Mouse (Mus musculus): ENCODE data around the gene Filip1. TPM values are rescaled to one million over a fixed set of nuclear protein-coding genes. Genes with fewer than 3 reads are reported as not detected.

The Filip1 gene
- polyA plus RNA-seq, 2 experiments = 4.9 to 6.0 TPM

DNA sequence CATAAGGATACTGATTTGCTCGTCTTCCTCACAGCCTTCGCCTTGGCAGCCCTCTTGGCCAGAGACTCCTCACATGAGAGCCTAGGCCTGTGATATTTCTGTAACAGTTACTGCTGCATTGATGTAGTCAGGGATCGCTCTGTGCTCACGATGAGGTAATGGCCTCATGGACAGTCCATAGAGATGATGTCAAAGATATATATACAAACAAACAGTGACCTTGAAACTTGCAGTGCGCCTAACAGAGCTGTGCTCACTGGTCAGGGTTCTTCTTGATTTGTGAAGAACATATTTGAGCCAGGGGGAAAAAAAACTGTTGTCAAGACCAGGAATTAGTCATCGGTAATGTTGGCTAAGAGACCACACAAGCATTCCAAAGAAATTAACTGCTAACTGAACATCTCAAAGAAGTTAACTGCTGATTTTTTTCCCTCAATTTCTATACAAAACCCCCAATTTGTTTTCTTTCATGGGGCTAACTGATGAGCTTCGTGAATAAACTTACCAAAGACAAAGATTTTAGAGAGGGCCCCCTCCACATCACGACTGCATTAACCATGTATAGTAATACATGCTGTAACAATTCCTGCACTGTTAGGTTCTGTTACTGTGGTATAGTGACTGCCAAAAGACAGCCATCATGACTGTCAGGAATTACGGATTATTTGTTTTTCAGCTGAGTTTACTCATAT, 86.0 kb downstream of the Filip1 start:
- WGBS = 78% methylated on average over 9 of the region's 9 CpGs
- ATAC-seq (ENCODE audit: low FRiP score, low read depth) (no peak), DNase-seq (ENCODE audit: low spot score) (no peak)
- no peaks in the 10 kb centered on the region for H3K36me3 ChIP-seq (ENCODE audit: control insufficient read depth, insufficient read depth, low read length)
- H3K9ac ChIP-seq (ENCODE audit: low read depth, low read length, severe bottlenecking) = no peak overlapping the region
- H3K27me3 ChIP-seq (ENCODE audit: control insufficient read depth, insufficient read depth, low read length) = no peaks in the 10 kb centered on the region
- no peak overlapping the region for H3K4me3 ChIP-seq (replicated peaks; ENCODE audit: low read length)
- H3K27ac ChIP-seq (replicated peaks; ENCODE audit: low read depth, low read length) = no peak overlapping the region
- TF ChIP-seq POLR2A (IDR thresholded peaks at IDR 0.05; ENCODE audit: borderline replicate concordance, extremely low read depth, insufficient read depth, insufficient read length) = no peak
- H3K4me1 ChIP-seq (ENCODE audit: control insufficient read depth, insufficient read depth, low read length) = peaks cover 9% of the 10 kb centered on the region
- no peaks in the 10 kb centered on the region for H3K9me3 ChIP-seq (ENCODE audit: control insufficient read depth, low read length)
- no peak overlapping the region for H3K4me2 ChIP-seq (replicated peaks; ENCODE audit: low read depth, low read length, severe bottlenecking)

DNA sequence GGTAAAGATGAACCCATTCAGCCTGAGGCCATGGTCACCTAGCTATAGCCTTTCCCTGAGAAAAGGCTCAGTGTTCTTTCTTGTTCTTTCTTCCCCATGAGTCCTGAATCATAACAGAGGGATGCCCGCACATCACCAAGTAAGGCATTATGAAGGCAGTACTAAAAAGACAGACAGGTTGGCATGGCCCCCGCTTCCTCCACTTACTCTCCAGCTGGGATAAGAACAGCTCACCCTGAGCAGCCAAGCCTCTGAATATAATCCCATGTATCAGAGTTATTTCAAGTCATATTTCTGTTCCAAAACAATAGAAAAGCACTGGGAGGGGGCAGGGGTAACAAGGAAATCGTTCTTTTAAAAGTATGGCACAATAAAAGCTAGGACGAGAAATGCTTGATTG, 86.7 kb downstream of the Filip1 start:
- no peak for DNase-seq (ENCODE audit: low spot score)
- H3K27me3 ChIP-seq (ENCODE audit: control insufficient read depth, insufficient read depth, low read length) = no peaks in the 10 kb centered on the region
- no peak for TF ChIP-seq POLR2A (IDR thresholded peaks at IDR 0.05; ENCODE audit: borderline replicate concordance, extremely low read depth, insufficient read depth, insufficient read length)
- H3K4me2 ChIP-seq (replicated peaks; ENCODE audit: low read depth, low read length, severe bottlenecking) = no peak overlapping the region
- H3K4me3 ChIP-seq (replicated peaks; ENCODE audit: low read length) = no peak overlapping the region
- no peak for ATAC-seq (ENCODE audit: low FRiP score, low read depth)
- 70% methylated on average over 4 of the region's 4 CpGs for WGBS
- no peak overlapping the region for H3K27ac ChIP-seq (replicated peaks; ENCODE audit: low read depth, low read length)
- no peaks in the 10 kb centered on the region for H3K36me3 ChIP-seq (ENCODE audit: control insufficient read depth, insufficient read depth, low read length)
- H3K9me3 ChIP-seq (ENCODE audit: control insufficient read depth, low read length) = no peaks in the 10 kb centered on the region
- H3K9ac ChIP-seq (ENCODE audit: low read depth, low read length, severe bottlenecking) = no peak overlapping the region
- peaks cover 10% of the 10 kb centered on the region for H3K4me1 ChIP-seq (ENCODE audit: control insufficient read depth, insufficient read depth, low read length)

DNA sequence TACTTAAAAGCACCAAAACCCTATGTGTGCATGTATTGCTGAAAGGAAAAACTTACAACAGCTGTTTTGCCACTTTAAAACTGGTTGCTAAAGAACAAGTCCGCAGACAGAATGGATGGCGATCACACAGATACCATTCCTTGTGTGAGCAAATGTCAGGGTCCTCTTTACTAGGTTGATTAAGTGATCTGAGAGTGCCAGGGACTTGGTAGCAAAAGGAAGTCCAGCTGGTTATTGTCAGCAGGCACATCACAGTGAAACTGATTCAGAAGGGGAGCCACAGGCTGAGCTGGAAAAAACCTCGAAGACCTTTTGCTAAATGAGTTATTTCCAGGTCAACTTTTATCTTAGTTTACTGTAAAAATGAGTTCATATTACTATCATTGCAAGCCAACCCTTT, 89.4 kb downstream of the Filip1 start:
- no peak for TF ChIP-seq POLR2A (IDR thresholded peaks at IDR 0.05; ENCODE audit: borderline replicate concordance, extremely low read depth, insufficient read depth, insufficient read length)
- Histone ChIP-seq H3K4me3 (replicated peaks; ENCODE audit: low read length) (no peak overlapping the region), H3K9ac (ENCODE audit: low read depth, low read length, severe bottlenecking) (no peak overlapping the region), H3K27ac (replicated peaks; ENCODE audit: low read depth, low read length) (no peak overlapping the region), H3K4me1 (ENCODE audit: control insufficient read depth, insufficient read depth, low read length) (peaks cover 16% of the 10 kb centered on the region), H3K27me3 (ENCODE audit: control insufficient read depth, insufficient read depth, low read length) (no peaks in the 10 kb centered on the region), H3K4me2 (replicated peaks; ENCODE audit: low read depth, low read length, severe bottlenecking) (no peak overlapping the region), H3K36me3 (ENCODE audit: control insufficient read depth, insufficient read depth, low read length) (no peaks in the 10 kb centered on the region), H3K9me3 (ENCODE audit: control insufficient read depth, low read length) (no peaks in the 10 kb centered on the region)
- WGBS = 63% methylated on average over 3 of the region's 3 CpGs
- no peak for ATAC-seq (ENCODE audit: low FRiP score, low read depth)
- DNase-seq (ENCODE audit: low spot score) = no peak

DNA sequence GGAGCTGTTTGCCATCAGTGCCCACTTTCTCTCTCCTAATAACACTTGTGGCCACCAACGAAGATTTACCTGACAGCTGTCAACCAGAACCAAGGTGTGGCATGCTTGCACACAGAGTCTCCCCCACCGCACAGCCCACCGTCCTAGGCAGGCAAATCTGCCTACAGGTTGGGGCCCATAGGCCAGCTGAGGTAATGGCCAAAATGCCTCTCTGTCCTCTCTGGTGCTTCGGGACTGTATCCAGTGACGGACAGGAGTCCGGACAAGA, 90.2 kb downstream of the Filip1 start:
- WGBS = 73% methylated on average over 6 of the region's 6 CpGs
- Histone ChIP-seq H3K4me2 (replicated peaks; ENCODE audit: low read depth, low read length, severe bottlenecking) (no peak overlapping the region), H3K9ac (ENCODE audit: low read depth, low read length, severe bottlenecking) (no peak overlapping the region), H3K9me3 (ENCODE audit: control insufficient read depth, low read length) (no peaks in the 10 kb centered on the region), H3K27ac (replicated peaks; ENCODE audit: low read depth, low read length) (no peak overlapping the region), H3K4me3 (replicated peaks; ENCODE audit: low read length) (no peak overlapping the region), H3K36me3 (ENCODE audit: control insufficient read depth, insufficient read depth, low read length) (no peaks in the 10 kb centered on the region), H3K4me1 (ENCODE audit: control insufficient read depth, insufficient read depth, low read length) (peaks cover 16% of the 10 kb centered on the region), H3K27me3 (ENCODE audit: control insufficient read depth, insufficient read depth, low read length) (no peaks in the 10 kb centered on the region)
- no peak for DNase-seq (ENCODE audit: low spot score)
- ATAC-seq (ENCODE audit: low FRiP score, low read depth) = no peak
- no peak for TF ChIP-seq POLR2A (IDR thresholded peaks at IDR 0.05; ENCODE audit: borderline replicate concordance, extremely low read depth, insufficient read depth, insufficient read length)

DNA sequence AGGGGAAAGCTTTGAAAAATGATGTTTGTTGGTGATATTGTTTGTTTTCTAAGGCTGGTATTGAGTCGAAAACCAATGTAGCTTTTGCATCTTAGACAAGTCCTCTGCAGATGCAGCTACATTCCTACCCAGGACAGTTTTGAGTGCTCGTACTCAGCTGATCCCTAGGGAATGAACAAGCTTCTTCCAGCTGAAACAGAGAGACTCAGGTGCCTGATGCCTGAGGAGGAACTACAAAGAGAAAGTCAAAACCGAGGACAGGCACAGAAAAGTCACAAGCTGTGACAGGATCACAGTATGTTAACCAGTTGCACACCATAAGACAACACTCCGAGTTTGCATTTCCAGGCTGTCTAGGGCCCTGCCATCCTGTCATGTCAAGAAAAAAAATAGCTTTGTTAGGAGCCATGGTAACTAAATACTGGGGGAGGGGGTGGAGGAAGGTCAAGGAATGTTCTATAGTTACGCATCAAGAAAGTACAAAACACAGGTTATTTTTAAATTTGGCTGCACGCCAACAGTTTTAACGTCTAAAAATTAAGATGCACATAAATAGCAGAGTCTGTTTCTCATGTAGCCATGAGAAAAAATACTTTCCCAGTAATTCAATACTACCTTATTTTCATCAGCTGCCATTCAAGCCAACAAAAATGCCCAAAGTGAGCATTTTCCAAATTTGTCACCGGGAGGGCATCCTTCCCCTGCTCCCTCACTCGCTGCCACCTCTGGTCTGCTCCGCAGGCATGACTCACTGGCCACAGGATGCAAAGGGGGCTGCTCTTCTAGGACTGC, 90.8 kb downstream of the Filip1 start:
- Histone ChIP-seq H3K9ac (ENCODE audit: low read depth, low read length, severe bottlenecking) (no peak overlapping the region), H3K9me3 (ENCODE audit: control insufficient read depth, low read length) (no peaks in the 10 kb centered on the region), H3K4me3 (replicated peaks; ENCODE audit: low read length) (no peak overlapping the region), H3K36me3 (ENCODE audit: control insufficient read depth, insufficient read depth, low read length) (no peaks in the 10 kb centered on the region), H3K4me1 (ENCODE audit: control insufficient read depth, insufficient read depth, low read length) (peaks cover 16% of the 10 kb centered on the region), H3K27me3 (ENCODE audit: control insufficient read depth, insufficient read depth, low read length) (no peaks in the 10 kb centered on the region), H3K27ac (replicated peaks; ENCODE audit: low read depth, low read length) (no peak overlapping the region), H3K4me2 (replicated peaks; ENCODE audit: low read depth, low read length, severe bottlenecking) (no peak overlapping the region)
- peak; percentile 47; the same call in 1 of the 2 replicates for ATAC-seq (ENCODE audit: low FRiP score, low read depth)
- WGBS = 36% methylated on average over 10 of the region's 10 CpGs
- peak; percentile 47 for DNase-seq (ENCODE audit: low spot score)
- no peak for TF ChIP-seq POLR2A (IDR thresholded peaks at IDR 0.05; ENCODE audit: borderline replicate concordance, extremely low read depth, insufficient read depth, insufficient read length)

Measured in limb, embryonic 14.5 days (tissue).